Mouse (Mus musculus): ENCODE results near the gene Oprd1. TPM values are rescaled to one million over a fixed set of nuclear protein-coding genes. Genes with fewer than 3 reads are reported as not detected.
A peak's percentile ranks its signal among the peaks of the same experiment; 100 is the strongest.

The Oprd1 gene
- total RNA-seq, 2 experiments from 2014 or later, result not detected

- intact Hi-C loops (cut with DNase I), result no loop called here
Measured at GRCm38 (mm10) chr4:132095043-132095442, 49.2 kb downstream of the Oprd1 start.

GRCm38 (mm10) chr4:132093928-132094327 lies 50.4 kb downstream of the Oprd1 start:
- TF ChIP-seq CTCF (IDR thresholded peaks at IDR 0.05), result no peak
- intact Hi-C loops (cut with DNase I), result no loop called here

More at GRCm38 (mm10) chr4:132095043-132095442, 49.2 kb downstream of the Oprd1 start:
- no peak for TF ChIP-seq CTCF (IDR thresholded peaks at IDR 0.05)
- H3K4me3 ChIP-seq, result no peak overlapping the region
- DNase-seq, result no peak
- H3K27ac ChIP-seq, result no peak overlapping the region

GRCm38 (mm10) chr4:132093136-132093535 lies 51.1 kb downstream of the Oprd1 start:
- no peak overlapping the region for H3K4me3 ChIP-seq
- no peak overlapping the region for H3K27ac ChIP-seq
- DNase-seq, result peak; percentile 42
- intact Hi-C loops (cut with DNase I), result no loop called here
- TF ChIP-seq CTCF (IDR thresholded peaks at IDR 0.05), result no peak

More at GRCm38 (mm10) chr4:132093928-132094327, 50.4 kb downstream of the Oprd1 start:
- Histone ChIP-seq H3K27ac (no peak overlapping the region), H3K4me3 (no peak overlapping the region)
- DNase-seq, result no peak

GRCm38 (mm10) chr4:132088921-132089320 lies 55.4 kb downstream of the Oprd1 start:
- no peak overlapping the region for H3K27ac ChIP-seq
- peak; percentile 91; the same call in 1 of the 2 replicates for TF ChIP-seq CTCF (IDR thresholded peaks at IDR 0.05)
- intact Hi-C loops (cut with DNase I), result loop anchor here (1.0 to 10.0 kb wide), 2 partner anchors 89 to 256 kb away; no protein-coding TSS in a partner anchor
- DNase-seq, result peak; percentile 64
- no peak overlapping the region for H3K4me3 ChIP-seq

GRCm38 (mm10) chr4:132085114-132085513 lies 59.2 kb downstream of the Oprd1 start:
- no peak for DNase-seq
- intact Hi-C loops (cut with DNase I), result loop anchor here (10.0 kb wide), 1 partner anchor 260 kb away; no protein-coding TSS in a partner anchor

GRCm38 (mm10) chr4:132080492-132080983 lies 63.7 kb downstream of the Oprd1 start:
- H3K4me3 ChIP-seq, result no peak overlapping the region
- DNase-seq, result no peak
- intact Hi-C loops (cut with DNase I), result loop anchor here (1.0 to 10.0 kb wide), 2 partner anchors 220 to 264 kb away; no protein-coding TSS in a partner anchor
- TF ChIP-seq CTCF (IDR thresholded peaks at IDR 0.05), result no peak
- no peak overlapping the region for H3K27ac ChIP-seq

More at GRCm38 (mm10) chr4:132085114-132085513, 59.2 kb downstream of the Oprd1 start:
- TF ChIP-seq CTCF (IDR thresholded peaks at IDR 0.05), result no peak
- Histone ChIP-seq H3K27ac (no peak overlapping the region), H3K4me3 (no peak overlapping the region)

GRCm38 (mm10) chr4:132079555-132080275 lies 64.6 kb downstream of the Oprd1 start:
- DNase-seq, result peak; percentile 74
- Histone ChIP-seq H3K27ac (no peak overlapping the region), H3K4me3 (no peak overlapping the region)
- peak; percentile 94 for TF ChIP-seq CTCF (IDR thresholded peaks at IDR 0.05)
- intact Hi-C loops (cut with DNase I), result loop anchor here (1.0 to 10.0 kb wide), 5 partner anchors 42 to 265 kb away; no protein-coding TSS in a partner anchor

- intact Hi-C loops (cut with DNase I), result loop anchor here (5.0 kb wide), 2 partner anchors 41 to 161 kb away; no protein-coding TSS in a partner anchor
- peak overlapping the region; percentile 55 for H3K27ac ChIP-seq
- no peak for TF ChIP-seq CTCF (IDR thresholded peaks at IDR 0.05)
- H3K4me3 ChIP-seq, result no peak overlapping the region
- no peak for DNase-seq
Measured at GRCm38 (mm10) chr4:132078296-132078714, 66.0 kb downstream of the Oprd1 start.

GRCm38 (mm10) chr4:132077445-132077844 lies 66.8 kb downstream of the Oprd1 start:
- DNase-seq, result no peak
- Histone ChIP-seq H3K27ac (peak overlapping the region; percentile 99), H3K4me3 (no peak overlapping the region)
- no peak for TF ChIP-seq CTCF (IDR thresholded peaks at IDR 0.05)
- intact Hi-C loops (cut with DNase I), result loop anchor here (5.0 kb wide), 2 partner anchors 40 to 160 kb away; no protein-coding TSS in a partner anchor

GRCm38 (mm10) chr4:132076480-132077405 lies 67.5 kb downstream of the Oprd1 start:
- Histone ChIP-seq H3K4me3 (peak overlapping the region; percentile 22; the same call in 1 of the 2 replicates), H3K27ac (peak overlapping the region; percentile 99)
- intact Hi-C loops (cut with DNase I), result loop anchor here (5.0 kb wide), 2 partner anchors 39 to 159 kb away; no protein-coding TSS in a partner anchor
- TF ChIP-seq CTCF (IDR thresholded peaks at IDR 0.05), result no peak
- DNase-seq, result peak; percentile 58

GRCm38 (mm10) chr4:132075796-132076195 lies 68.5 kb downstream of the Oprd1 start:
- Histone ChIP-seq H3K4me3 (peak overlapping the region; percentile 96), H3K27ac (peak overlapping the region; percentile 99)
- no peak for TF ChIP-seq CTCF (IDR thresholded peaks at IDR 0.05)
- no peak for DNase-seq
- intact Hi-C loops (cut with DNase I), result loop anchor here (5.0 kb wide), 2 partner anchors 38 to 158 kb away; no protein-coding TSS in a partner anchor
